Mouse (Mus musculus) MEL (cell line): ENCODE results near the gene Chd9. TPM values are rescaled to one million over a fixed set of nuclear protein-coding genes. Genes with fewer than 3 reads are reported as not detected.

ENCODE experiments used
- DNase-seq: peaks from one replicate; pipeline ENCODE4 v3.0.0; 2011; ENCODE audit warnings: low read depth, low spot score
- H3K27ac ChIP-seq: 2 replicates; pipeline ENCODE4 v1.5.1; 2012; ENCODE audit warnings: low read depth, mild to moderate bottlenecking, control low read depth, low read length, moderate library complexity; ENCODE audit not compliant: control insufficient read depth
- H3K27me3 ChIP-seq, 2 experiments: fragments of 150-350 bp in 1 of 2; sonication (generic) in 1 of 2; 2 replicates each; pipeline ENCODE4 v1.6.1; 2012; ENCODE audit warnings: low read length in 2 of 2, mild to moderate bottlenecking in 2 of 2, improper control_type of control experiment in 1 of 2, moderate library complexity in 1 of 2; ENCODE audit not compliant: insufficient read depth in 2 of 2, control insufficient read depth in 1 of 2
- H3K36me3 ChIP-seq, 2 experiments: 2 replicates each; pipeline ENCODE4 v1.6.1; 2012 to 2014; ENCODE audit warnings: low read length in 2 of 2, improper control_type of control experiment in 1 of 2, inconsistent platforms in 1 of 2, mild to moderate bottlenecking in 1 of 2; ENCODE audit not compliant: insufficient read depth in 2 of 2, control insufficient read depth in 1 of 2
- H3K4me1 ChIP-seq, 2 experiments: fragments of 150-350 bp in 1 of 2; sonication (generic) in 1 of 2; 2 replicates each; pipeline ENCODE4 v1.6.1; 2012; ENCODE audit warnings: low read length in 2 of 2, improper control_type of control experiment in 1 of 2, mild to moderate bottlenecking in 1 of 2; ENCODE audit not compliant: insufficient read depth in 2 of 2, control insufficient read depth in 1 of 2
- H3K4me3 ChIP-seq, 2 experiments: fragments of 150-350 bp in 1 of 2; sonication (generic) in 1 of 2; 2 replicates each; pipeline ENCODE4 v1.5.1; 2012; ENCODE audit warnings: low read depth in 2 of 2, low read length in 2 of 2, mild to moderate bottlenecking in 2 of 2, moderate library complexity in 2 of 2, control low read depth in 1 of 2, improper control_type of control experiment in 1 of 2; ENCODE audit not compliant: control insufficient read depth in 1 of 2, insufficient read depth in 1 of 2
- H3K79me2 ChIP-seq: 2 replicates; pipeline ENCODE4 v1.6.1; 2012; ENCODE audit warnings: mild to moderate bottlenecking, low read length, moderate library complexity; ENCODE audit not compliant: control insufficient read depth, poor library complexity, insufficient read depth
- H3K9ac ChIP-seq: 2 replicates; pipeline ENCODE4 v1.6.1; 2012; ENCODE audit warnings: low read depth, mild to moderate bottlenecking, control low read depth, low read length, moderate library complexity; ENCODE audit not compliant: control insufficient read depth, poor library complexity, severe bottlenecking
- H3K9me3 ChIP-seq: fragments of 150-350 bp; sonication (generic); replicated peaks from 2 replicates; pipeline ENCODE4 v1.6.1; 2012; ENCODE audit warnings: mild to moderate bottlenecking, low read length, improper control_type of control experiment, moderate library complexity; ENCODE audit not compliant: insufficient read depth
- CHD2 ChIP-seq: IDR thresholded peaks from 2 replicates; pipeline ENCODE4 v1.6.1; 2011; ENCODE audit warnings: low read length, improper control_type of control experiment
- CTCF ChIP-seq, 3 experiments: IDR thresholded peaks in 2 of 3; conservative IDR thresholded peaks in 1 of 3; 2 replicates each; pipeline ENCODE4 v1.5.1; 2011 to 2012; ENCODE audit warnings: low read length in 3 of 3, low read depth in 2 of 3, mild to moderate bottlenecking in 2 of 3, improper control_type of control experiment in 1 of 3, inconsistent platforms in 1 of 3, mixed read lengths in 1 of 3, moderate library complexity in 1 of 3; ENCODE audit not compliant: control insufficient read depth in 1 of 3, insufficient read depth in 1 of 3, poor library complexity in 1 of 3, severe bottlenecking in 1 of 3
- E2F4 ChIP-seq: IDR thresholded peaks from 2 replicates; pipeline ENCODE4 v1.6.1; 2011; ENCODE audit warnings: low read depth, low read length, improper control_type of control experiment, borderline replicate concordance
- GABPA ChIP-seq: IDR thresholded peaks from 2 replicates; pipeline ENCODE4 v1.6.1; 2012; ENCODE audit warnings: low read depth, mild to moderate bottlenecking, inconsistent platforms, low read length, improper control_type of control experiment, moderate library complexity
- HCFC1 ChIP-seq: IDR thresholded peaks from 2 replicates; pipeline ENCODE4 v1.6.1; 2012; ENCODE audit warnings: low read depth, mild to moderate bottlenecking, inconsistent platforms, low read length, improper control_type of control experiment, moderate library complexity
- JUND ChIP-seq: IDR thresholded peaks from 2 replicates; pipeline ENCODE4 v1.6.1; 2011; ENCODE audit warnings: low read depth, mild to moderate bottlenecking, improper control_type of control experiment, low read length
- MAFK ChIP-seq: IDR thresholded peaks from 2 replicates; pipeline ENCODE4 v1.6.1; 2011; ENCODE audit warnings: low read depth, mild to moderate bottlenecking, low read length, improper control_type of control experiment, borderline replicate concordance
- MAX ChIP-seq: IDR thresholded peaks from 2 replicates; pipeline ENCODE4 v1.6.1; 2011; ENCODE audit warnings: low read length, improper control_type of control experiment
- MEF2A ChIP-seq: IDR thresholded peaks from 2 replicates; pipeline ENCODE4 v1.6.1; 2014; ENCODE audit warnings: low read depth, mild to moderate bottlenecking, inconsistent platforms, low read length, improper control_type of control experiment; ENCODE audit not compliant: poor library complexity, insufficient replicate concordance, severe bottlenecking; ENCODE audit errors: extremely low read depth
- MYB ChIP-seq: IDR thresholded peaks from 2 replicates; pipeline ENCODE4 v1.6.1; 2011; ENCODE audit warnings: mild to moderate bottlenecking, low read depth, low read length, improper control_type of control experiment
- NELFE ChIP-seq: IDR thresholded peaks from 2 replicates; pipeline ENCODE4 v1.6.1; 2011; ENCODE audit warnings: low read depth, low read length, improper control_type of control experiment
- POLR2AphosphoS2 ChIP-seq: IDR thresholded peaks from 2 replicates; pipeline ENCODE4 v1.6.1; 2011; ENCODE audit warnings: low read length, improper control_type of control experiment
- POLR2AphosphoS5 ChIP-seq: IDR thresholded peaks from 2 replicates; pipeline ENCODE4 v1.6.1; 2012; ENCODE audit warnings: low read depth, borderline replicate concordance, mild to moderate bottlenecking, inconsistent platforms, low read length, moderate library complexity, mixed read lengths
- RAD21 ChIP-seq: IDR thresholded peaks from 2 replicates; pipeline ENCODE4 v1.6.1; 2011; ENCODE audit warnings: mild to moderate bottlenecking, low read depth, low read length, improper control_type of control experiment
- SMC3 ChIP-seq: IDR thresholded peaks from 2 replicates; pipeline ENCODE4 v1.6.1; 2011; ENCODE audit warnings: low read depth, low read length, improper control_type of control experiment
- TBP ChIP-seq: IDR thresholded peaks from 2 replicates; pipeline ENCODE4 v1.8.0; 2011; ENCODE audit warnings: low read depth, low read length, improper control_type of control experiment
- UBTF ChIP-seq: IDR thresholded peaks from 2 replicates; pipeline ENCODE4 v1.6.1; 2012; ENCODE audit warnings: low read depth, mild to moderate bottlenecking, inconsistent platforms, low read length, improper control_type of control experiment, moderate library complexity, borderline replicate concordance; ENCODE audit not compliant: insufficient read depth
- USF1 ChIP-seq: IDR thresholded peaks from 2 replicates; pipeline ENCODE4 v1.6.1; 2014; ENCODE audit warnings: low read depth, mild to moderate bottlenecking, inconsistent platforms, low read length, improper control_type of control experiment, moderate library complexity
- USF2 ChIP-seq, 2 experiments: IDR thresholded peaks; 2 replicates each; pipeline ENCODE4 v1.6.1; 2011 to 2012; ENCODE audit warnings: improper control_type of control experiment in 2 of 2, low read length in 2 of 2, borderline replicate concordance in 1 of 2, inconsistent platforms in 1 of 2, low read depth in 1 of 2, mild to moderate bottlenecking in 1 of 2; ENCODE audit not compliant: insufficient read depth in 1 of 2
- ZC3H11A ChIP-seq: IDR thresholded peaks from 2 replicates; pipeline ENCODE4 v1.6.1; 2012; ENCODE audit warnings: low read depth, mild to moderate bottlenecking, inconsistent platforms, low read length, improper control_type of control experiment
- ZKSCAN1 ChIP-seq: IDR thresholded peaks from 2 replicates; pipeline ENCODE4 v1.6.1; 2012; ENCODE audit warnings: low read depth, mild to moderate bottlenecking, inconsistent platforms, low read length, improper control_type of control experiment, moderate library complexity
- ZNF384 ChIP-seq: IDR thresholded peaks from 2 replicates; pipeline ENCODE4 v1.6.1; 2012; ENCODE audit warnings: low read depth, mild to moderate bottlenecking, inconsistent platforms, low read length, improper control_type of control experiment
- polyA plus RNA-seq, 2 experiments: library from polyadenylated mRNA; stranded (reverse) in 1 of 2; unstranded in 1 of 2; fragments of >175 nt in 1 of 2; fragments of >200 nt in 1 of 2; gene quantifications; 2 replicates each; pipeline versions ENCODE4 v1.2.1 to v1.2.4; 2012; ENCODE audit warnings: low replicate concordance in 2 of 2, low read depth in 1 of 2; ENCODE audit not compliant: insufficient read length in 2 of 2, insufficient read depth in 1 of 2, missing spikeins in 1 of 2
- total RNA-seq: library from RNA; depleted of rRNA; stranded (reverse); fragments of 300-350 nt; gene quantifications from 2 replicates; pipeline ENCODE4 v1.2.3, GENCODE M21; 2012

Gene Chd9
- total and polyA plus RNA-seq, 3 experiments = 5.9 to 87.4 (median 40.3) TPM

DNA sequence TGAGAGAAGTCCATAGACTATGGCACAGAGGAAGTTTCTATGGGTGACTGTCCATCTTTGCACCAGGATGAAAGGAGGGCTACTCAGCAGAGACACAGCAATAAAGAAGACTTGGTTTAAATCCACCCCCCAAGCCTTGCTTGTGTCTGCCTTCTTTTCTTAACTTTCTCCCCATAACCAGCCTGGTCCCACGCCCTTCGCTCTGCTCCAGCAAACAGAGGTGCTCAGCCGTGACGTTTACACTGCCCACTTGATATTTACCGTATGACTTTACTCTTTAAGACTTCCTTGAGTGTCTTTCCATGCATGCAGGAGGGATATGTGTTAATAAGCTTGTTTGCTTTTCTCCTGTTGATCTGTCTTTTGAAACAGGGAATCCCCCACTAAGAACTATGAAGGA lies 28.7 kb upstream of the Chd9 start:
- H3K27ac ChIP-seq = no peak overlapping the region
- TF ChIP-seq TBP = no peak
- H3K9ac ChIP-seq = no peak overlapping the region
- H3K9me3 ChIP-seq = no peaks in the 10 kb centered on the region
- DNase-seq = no peak
- no peaks in the 10 kb centered on the region for H3K79me2 ChIP-seq
- no peaks in the 10 kb centered on the region for H3K4me1 ChIP-seq
- peaks cover 0 to 2% of the 10 kb centered on the region in 2 experiments; a peak in 1 of 4 replicates for H3K36me3 ChIP-seq
- no peaks in the 10 kb centered on the region; a peak in 2 of 4 replicates for H3K27me3 ChIP-seq
- no peak overlapping the region for H3K4me3 ChIP-seq

DNA sequence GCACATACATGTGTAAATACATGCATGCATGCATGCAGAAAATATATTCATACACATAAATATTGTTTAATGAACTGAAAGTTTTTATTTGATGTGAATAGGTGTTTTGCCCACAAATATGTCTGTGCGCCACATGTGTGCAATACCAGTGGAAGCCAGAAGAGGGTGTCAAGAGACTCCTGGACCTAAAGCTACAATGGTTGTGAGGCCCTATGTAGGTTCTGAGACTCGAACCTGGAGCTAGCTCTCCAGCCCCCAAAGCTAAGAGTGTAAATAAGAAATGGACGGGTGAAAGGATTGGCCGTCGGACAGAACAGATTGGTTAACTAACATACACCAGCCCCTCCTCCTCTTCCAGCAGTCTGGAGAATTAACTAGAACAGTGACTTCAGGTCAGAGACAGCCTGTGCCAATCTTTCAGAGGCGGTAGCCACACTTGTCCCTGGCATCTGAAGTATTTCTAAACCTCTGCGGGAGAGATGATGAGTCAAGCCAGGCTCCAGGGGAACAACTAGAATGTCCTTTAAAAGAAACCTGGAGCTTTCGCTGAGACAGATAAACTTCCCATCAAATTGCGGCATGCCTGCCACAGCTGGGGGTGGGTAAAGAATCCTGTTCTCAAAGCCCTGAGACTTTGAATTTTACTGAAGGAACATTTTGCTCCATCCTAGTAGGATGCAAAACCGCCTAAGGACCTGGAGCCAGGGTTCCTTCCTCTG lies 14.4 kb upstream of the Chd9 start:
- Histone ChIP-seq H3K4me3 (no peak overlapping the region), H3K27ac (no peak overlapping the region), H3K79me2 (no peaks in the 10 kb centered on the region), H3K9me3 (no peaks in the 10 kb centered on the region), H3K4me1 (no peaks in the 10 kb centered on the region), H3K36me3 (no peaks in the 10 kb centered on the region), H3K27me3 (peaks cover 0 to 2% of the 10 kb centered on the region in 2 experiments; a peak in 1 of 4 replicates), H3K9ac (no peak overlapping the region)
- peak; percentile 61 for DNase-seq
- TF ChIP-seq CTCF (IDR thresholded peaks at IDR 0.05 in 2 of 3, conservative IDR thresholded peaks at IDR 0.05 in 1 of 3; ENCODE audit: control insufficient read depth in 1 of 3, insufficient read depth in 1 of 3, low read depth in 2 of 3, low read length in 3 of 3, poor library complexity in 1 of 3, severe bottlenecking in 1 of 3) (peak; percentile 40 to 66 (median 64)), SMC3 (peak; percentile 70), MAX (no peak), RAD21 (peak; percentile 63), E2F4 (no peak), POLR2AphosphoS5 (no peak), ZC3H11A (peak; percentile 47), JUND (no peak)

DNA sequence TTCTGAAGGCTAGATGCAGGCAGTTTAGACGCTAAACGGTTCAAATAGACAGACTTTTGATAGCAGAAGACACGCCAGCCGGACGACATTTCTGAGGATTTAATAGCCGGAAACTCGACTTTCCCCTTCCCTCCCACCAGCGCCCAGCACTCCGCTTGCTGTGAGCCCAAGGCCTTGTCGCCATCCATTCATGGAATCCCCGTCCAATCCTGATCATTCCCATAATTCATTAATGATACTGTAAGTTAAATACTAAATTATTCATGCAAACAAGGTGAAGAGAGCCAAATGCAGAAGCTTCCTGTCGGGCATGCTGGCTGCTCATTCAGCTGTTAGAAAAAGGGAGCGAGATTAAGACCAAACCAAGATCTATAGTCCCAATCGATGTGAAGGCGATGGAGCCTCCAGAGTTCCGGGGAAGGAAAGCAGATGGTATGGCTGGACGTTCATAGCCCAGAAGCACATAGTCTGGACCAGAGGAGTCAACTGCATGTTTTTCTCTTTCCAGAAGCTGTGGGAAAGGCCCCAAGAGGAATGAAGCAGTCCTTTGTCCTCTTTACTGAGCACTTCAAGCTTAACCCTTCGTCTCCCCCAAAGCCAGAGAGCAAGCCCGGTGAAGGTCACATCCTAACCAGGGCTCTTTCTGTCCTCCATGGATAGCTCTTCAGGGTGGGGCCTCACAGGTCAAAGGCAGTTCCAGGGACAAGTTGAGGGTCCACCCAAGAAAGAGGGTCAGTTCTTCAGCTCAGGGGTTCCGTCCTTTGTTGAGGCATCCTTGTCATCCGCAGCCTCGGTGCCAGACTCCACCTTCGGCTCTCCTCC lies 11.9 kb upstream of the Chd9 start:
- Histone ChIP-seq H3K79me2 (no peaks in the 10 kb centered on the region), H3K27me3 (peaks cover 0 to 2% of the 10 kb centered on the region in 2 experiments; a peak in 1 of 4 replicates), H3K4me1 (no peaks in the 10 kb centered on the region; a peak in 1 of 4 replicates), H3K4me3 (no peak overlapping the region), H3K9me3 (no peaks in the 10 kb centered on the region), H3K27ac (no peak overlapping the region), H3K36me3 (peaks cover 0 to 2% of the 10 kb centered on the region in 2 experiments; a peak in 1 of 4 replicates), H3K9ac (no peak overlapping the region)
- DNase-seq = no peak
- no peak for TF ChIP-seq CHD2
- TF ChIP-seq UBTF = no peak
- TF ChIP-seq ZKSCAN1 = no peak
- no peak for TF ChIP-seq JUND
- TF ChIP-seq ZNF384 = no peak
- no peak for TF ChIP-seq SMC3
- TF ChIP-seq HCFC1 = no peak
- no peak for TF ChIP-seq POLR2AphosphoS2
- no peak for TF ChIP-seq ZC3H11A
- no peak for TF ChIP-seq MAFK
- no peak for TF ChIP-seq MEF2A
- no peak for TF ChIP-seq NELFE
- TF ChIP-seq USF1 = no peak
- TF ChIP-seq USF2 (IDR thresholded peaks at IDR 0.05; ENCODE audit: borderline replicate concordance in 1 of 2, insufficient read depth in 1 of 2, low read depth in 1 of 2, low read length in 2 of 2) = no peak
- no peak for TF ChIP-seq RAD21
- TF ChIP-seq MYB = no peak
- no peak for TF ChIP-seq GABPA
